Mouse (Mus musculus) CD4-positive, CD25-positive, alpha-beta regulatory T cell, adult 4 months (primary cell): ENCODE measurements around the gene Armh1. TPM values are rescaled to one million over a fixed set of nuclear protein-coding genes. Genes with fewer than 3 reads are reported as not detected.
A peak's percentile ranks its signal among the peaks of the same experiment; 100 is the strongest.
"Not testable (repeated sequence)": the region's sequence is repeated elsewhere in the genome, so short reads cannot be mapped to it uniquely, and the experiment has no call there.

Experiments used
- ATAC-seq: one replicate; pipeline ENCODE4 v1.8.0; 2017
- polyA plus RNA-seq, 2 experiments: library from polyadenylated mRNA; unstranded; fragments of 100-300 nt; shearing (Covaris generic); gene quantifications; one replicate each; pipeline ENCODE4 v1.2.1; 2017

Gene Armh1
- polyA plus RNA-seq, 2 experiments from 2014 or later = not detected

- no peak for ATAC-seq
Observed at GRCm38 (mm10) chr4:117267831-117268437, 16.0 kb upstream of the Armh1 start.

DNA sequence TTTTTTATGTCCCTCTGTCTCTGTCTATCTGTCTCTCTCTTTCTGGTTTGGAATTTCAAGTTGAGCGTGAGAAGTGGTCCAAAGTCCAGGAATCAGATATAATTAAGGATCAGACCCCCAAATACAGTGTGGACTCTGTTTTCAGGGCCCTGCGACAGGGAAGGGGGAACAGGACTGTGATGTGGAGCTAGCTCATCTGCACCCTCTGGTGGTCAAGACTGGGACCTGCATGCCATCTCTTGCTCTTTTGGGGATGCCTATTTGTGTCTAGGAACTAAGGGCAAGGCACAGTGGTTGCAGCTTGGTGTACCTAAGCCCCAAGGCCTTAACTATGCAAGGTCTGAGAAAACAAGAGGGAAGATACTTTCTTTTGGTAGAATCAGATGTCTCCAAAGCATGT is 15.4 kb upstream of the Armh1 start:
- peak; percentile 81 for ATAC-seq

GRCm38 (mm10) chr4:117262987-117263386 is 11.1 kb upstream of the Armh1 start:
- no peak for ATAC-seq

- ATAC-seq = no peak
Observed at GRCm38 (mm10) chr4:117262101-117262913, 10.4 kb upstream of the Armh1 start.

- no peak for ATAC-seq
Observed at GRCm38 (mm10) chr4:117261222-117261621, 9.3 kb upstream of the Armh1 start.

DNA sequence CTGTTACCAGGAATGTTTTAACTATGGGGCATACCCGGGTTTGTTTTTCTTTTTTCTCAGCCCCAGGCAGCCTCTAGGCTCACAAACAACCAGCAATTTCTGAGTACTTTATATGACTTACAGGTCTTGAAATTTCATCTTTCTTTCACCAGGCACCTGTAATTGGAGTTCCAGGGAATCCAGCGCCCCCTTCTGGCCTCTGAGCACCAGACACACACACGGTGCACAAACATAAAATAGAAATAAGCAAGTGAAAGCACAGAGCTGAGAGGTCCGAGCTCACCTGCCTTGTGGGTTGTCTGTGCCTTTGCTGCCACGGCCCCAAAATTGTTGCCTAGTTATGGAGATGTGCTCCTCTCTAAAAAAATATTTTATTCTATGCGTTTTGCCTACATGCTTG is 8.0 kb upstream of the Armh1 start:
- ATAC-seq = not testable (repeated sequence)

- no peak for ATAC-seq
Observed at GRCm38 (mm10) chr4:117254672-117255071, 2.7 kb upstream of the Armh1 start.

DNA sequence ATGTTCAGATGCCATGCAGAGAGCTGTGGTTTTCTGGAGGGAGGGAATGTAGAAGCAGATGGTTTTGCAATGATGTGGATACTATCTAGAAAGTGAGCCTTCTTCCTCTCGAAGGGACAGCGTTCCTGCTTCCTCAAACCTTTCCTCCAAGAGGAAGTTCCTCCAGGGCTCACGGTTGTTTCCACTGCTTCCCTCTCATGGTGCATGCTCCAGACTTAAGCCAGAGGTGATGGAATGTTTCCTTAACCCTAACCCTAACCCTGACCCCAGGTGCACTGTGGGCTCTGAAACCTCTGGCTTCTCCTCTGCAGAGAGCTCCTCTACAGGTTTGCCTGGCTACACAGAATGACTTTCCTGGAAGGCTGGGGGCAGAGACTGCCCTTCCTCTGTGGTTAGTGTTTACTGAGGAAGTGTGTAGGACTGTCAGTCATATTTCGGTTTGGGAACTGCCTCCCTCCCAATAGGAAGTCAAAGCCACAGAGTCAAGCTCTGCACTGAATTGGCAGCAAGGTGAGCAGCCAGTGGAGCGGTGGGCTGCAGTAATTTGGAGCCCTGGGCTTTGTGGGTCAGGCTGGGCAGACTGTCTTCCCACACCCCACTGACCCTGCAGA is 2.2 kb upstream of the Armh1 start:
- ATAC-seq = no peak

- ATAC-seq = no peak
Observed at GRCm38 (mm10) chr4:117253218-117254016, 1.5 kb upstream of the Armh1 start.

DNA sequence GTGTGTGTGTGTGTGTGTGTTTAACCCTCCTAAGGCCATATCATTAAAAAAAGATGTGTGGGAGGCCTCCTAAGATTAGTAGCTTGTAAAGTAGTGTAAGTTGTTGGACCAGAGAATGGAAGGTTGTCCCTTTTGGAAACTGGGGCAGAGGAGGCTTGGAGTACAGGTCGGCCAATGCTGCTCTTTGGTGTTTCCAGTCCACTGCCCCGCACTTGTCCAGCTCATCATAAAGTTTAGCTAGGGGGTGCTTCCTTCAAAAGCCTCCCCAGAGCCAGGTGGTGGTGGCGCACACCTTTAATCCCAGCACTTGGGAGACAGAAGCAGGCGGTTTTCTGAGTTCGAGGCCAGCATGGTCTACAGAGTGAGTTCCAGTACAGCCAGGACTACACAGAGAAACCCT is 830 bp upstream of the Armh1 start:
- ATAC-seq = no peak

DNA sequence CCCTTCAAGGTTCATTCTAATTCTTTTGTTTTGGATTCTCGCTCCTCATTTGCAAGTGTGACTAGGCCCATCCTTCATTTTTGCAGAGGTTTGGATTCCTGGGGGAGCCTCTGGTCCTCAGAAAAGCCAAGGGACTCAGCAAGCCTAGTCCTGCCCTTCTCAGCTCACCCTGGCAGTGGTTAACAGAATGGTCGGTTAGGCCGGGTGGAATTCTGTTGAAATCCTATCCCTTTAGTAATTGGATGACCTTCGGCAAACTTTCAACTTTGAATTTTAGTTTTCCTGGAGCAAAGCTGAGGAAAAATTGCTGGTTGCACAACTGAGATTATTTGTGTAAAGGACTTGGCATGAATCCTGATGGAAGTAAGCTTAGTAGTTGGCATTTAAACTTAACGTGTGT is 426 bp upstream of the Armh1 start:
- ATAC-seq = no peak

DNA sequence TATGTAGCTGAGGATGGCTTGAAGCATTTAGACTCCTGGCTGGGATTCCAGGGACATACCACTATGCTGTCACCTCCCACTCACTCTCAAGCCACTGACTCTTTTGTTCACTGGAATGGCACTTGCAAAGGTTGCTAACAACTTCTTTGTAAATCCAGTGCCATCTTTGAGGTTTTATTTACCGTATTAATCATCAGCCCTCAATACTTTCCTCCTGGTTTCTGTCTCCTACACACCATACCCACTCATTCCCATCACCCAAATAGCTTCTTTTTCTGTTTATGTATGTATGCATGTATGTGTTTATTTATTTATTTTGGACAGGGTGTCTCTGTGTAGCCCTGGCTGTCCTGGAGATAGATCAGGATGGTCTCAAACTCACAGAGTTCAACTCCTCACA is 943 bp downstream of the Armh1 start:
- no peak for ATAC-seq

GRCm38 (mm10) chr4:117240867-117241266 is 11.1 kb downstream of the Armh1 start:
- no peak for ATAC-seq

- ATAC-seq = no peak
Observed at GRCm38 (mm10) chr4:117239153-117239552, 12.8 kb downstream of the Armh1 start.

DNA sequence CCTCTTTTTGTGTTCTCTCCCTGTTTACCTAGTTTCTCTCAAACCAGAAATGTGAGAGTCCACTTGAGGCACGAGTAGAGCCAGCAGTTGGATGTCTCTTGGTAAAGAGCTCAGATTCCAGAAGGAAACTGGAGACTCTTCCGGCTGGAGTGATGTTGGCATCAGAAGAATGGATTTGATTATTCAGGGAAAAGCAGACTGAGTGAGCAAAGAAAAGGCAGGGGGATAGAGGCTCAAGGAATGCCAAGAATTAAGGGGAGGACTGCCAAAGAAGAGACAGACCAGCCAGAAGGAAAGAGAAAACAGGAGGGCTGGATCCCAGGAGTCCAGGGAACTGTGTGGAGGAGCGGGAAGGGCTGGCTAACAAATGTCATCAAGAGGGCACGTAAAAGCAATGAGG is 16.1 kb downstream of the Armh1 start:
- no peak for ATAC-seq

GRCm38 (mm10) chr4:117234166-117234741 is 17.7 kb downstream of the Armh1 start:
- ATAC-seq = no peak

- no peak for ATAC-seq
Observed at GRCm38 (mm10) chr4:117231208-117231607, 20.7 kb downstream of the Armh1 start.

- no peak for ATAC-seq
Observed at GRCm38 (mm10) chr4:117230331-117230730, 21.6 kb downstream of the Armh1 start.

- ATAC-seq = no peak
Observed at GRCm38 (mm10) chr4:117229590-117229989, 22.3 kb downstream of the Armh1 start.

DNA sequence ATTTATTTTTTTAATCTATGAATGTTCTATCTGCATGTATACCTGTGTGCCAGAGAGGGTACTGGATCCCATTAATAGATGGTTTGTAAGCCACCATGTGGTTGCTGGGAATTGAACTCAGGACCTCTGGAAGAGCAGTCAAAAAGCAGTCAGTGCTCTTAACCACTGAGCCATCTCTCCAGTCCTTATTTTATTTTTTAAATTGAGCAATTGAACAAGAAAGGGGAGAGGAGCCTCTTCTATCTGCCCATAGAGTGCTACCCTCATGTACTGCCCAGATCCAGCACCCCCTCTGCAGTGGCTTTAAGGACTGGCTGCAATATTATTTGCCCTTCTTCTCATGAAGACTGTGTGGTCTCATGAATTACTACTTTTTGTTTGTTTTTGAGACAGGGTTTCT is 26.7 kb downstream of the Armh1 start:
- no peak for ATAC-seq

GRCm38 (mm10) chr4:117224122-117224521 is 27.8 kb downstream of the Armh1 start:
- ATAC-seq = no peak

DNA sequence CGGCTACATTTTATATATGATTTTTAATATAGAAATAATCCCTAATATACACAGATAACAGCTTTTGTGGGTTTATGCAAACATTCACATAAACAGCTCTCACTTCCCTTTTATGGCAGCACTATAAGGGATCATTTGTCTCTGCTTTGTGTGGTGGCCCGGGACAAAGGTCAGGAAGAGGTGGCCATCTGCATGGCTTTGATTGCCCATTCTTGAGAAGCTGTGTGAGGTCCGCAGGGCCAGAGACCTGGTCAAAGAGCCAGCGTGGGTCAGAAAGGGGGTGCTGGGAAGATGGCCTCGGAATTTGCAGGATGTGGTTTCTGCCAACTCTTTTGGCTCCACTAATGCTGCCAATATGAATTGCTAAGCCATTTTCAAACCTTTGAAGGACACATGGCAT is 28.9 kb downstream of the Armh1 start:
- ATAC-seq = no peak

- no peak for ATAC-seq
Observed at GRCm38 (mm10) chr4:117221836-117222235, 30.1 kb downstream of the Armh1 start.
